Mouse (Mus musculus): ENCODE results near the gene Nek2. TPM values are rescaled to one million over a fixed set of nuclear protein-coding genes. Genes with fewer than 3 reads are reported as not detected.
A peak's percentile ranks its signal among the peaks of the same experiment; 100 is the strongest.

The Nek2 gene
- 50.8 and 52.3 TPM in 2 replicates for polyA plus RNA-seq (2015; fragmentation: Nextera tagmentation; extraction: Ambion mirVana)

DNA sequence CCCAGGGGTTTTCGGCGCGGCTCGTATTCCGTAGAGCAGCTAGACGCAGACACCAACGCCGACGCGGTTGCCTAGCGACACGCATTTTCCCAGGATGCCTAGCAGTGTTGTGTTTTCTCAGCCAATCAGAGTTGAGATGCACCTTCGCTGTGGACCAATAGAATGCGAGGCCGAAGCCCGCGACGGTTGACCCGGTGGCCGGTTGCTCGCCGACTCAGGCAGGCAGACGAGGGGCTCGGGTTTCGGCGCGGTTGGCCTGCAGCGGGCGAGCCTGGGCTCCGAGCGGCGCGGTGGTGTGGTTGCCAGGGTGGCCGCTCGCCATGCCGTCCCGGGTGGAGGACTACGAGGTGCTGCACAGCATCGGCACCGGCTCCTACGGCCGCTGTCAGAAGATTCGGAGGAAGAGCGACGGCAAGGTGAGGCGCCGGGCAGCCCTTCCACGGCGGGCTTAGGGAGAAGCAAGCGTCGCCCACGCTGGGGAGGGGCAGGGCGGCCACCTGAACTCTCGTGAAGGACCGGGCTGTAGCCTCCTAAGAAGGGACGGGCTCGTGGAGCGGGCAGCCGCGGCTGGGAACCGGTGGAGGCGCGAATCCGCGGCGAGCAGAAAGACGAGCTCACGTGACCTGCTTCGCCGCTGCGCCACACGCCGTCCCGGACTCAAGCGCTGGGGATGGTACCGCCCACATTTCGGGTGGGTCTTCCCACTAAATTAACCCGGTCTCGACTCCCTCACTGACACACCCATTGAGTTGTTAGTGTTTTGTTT is at the start of gene Nek2:
TSS of gene Nek2 (plus strand) at position 119 of the 766 bp plus-strand sequence.
- peak within 1 kb of the TSS; percentile 83 for H3K9ac ChIP-seq (replicated peaks; ENCODE audit: low read length)
- peak within 1 kb of the TSS; percentile 84 for H3K27ac ChIP-seq (ENCODE audit: low read length)
- H3K36me3 ChIP-seq (ENCODE audit: insufficient read depth, low read length): peaks cover 27% of the 10 kb centered on the region
- H3K9me3 ChIP-seq (ENCODE audit: low read length): no peaks in the 10 kb centered on the region
- ATAC-seq (ENCODE audit: low FRiP score, low TSS enrichment): peak; percentile 94
- H3K4me3 ChIP-seq (ENCODE audit: low read length): peak within 1 kb of the TSS; percentile 86
- WGBS: under 1% methylated on average over 79 of the region's 79 CpGs
- peak within 1 kb of the TSS; percentile 79 for H3K4me2 ChIP-seq (replicated peaks; ENCODE audit: low read depth, low read length)
- no peaks in the 10 kb centered on the region for H3K27me3 ChIP-seq (ENCODE audit: insufficient read depth, low read length)
- peaks cover 16% of the 10 kb centered on the region for H3K4me1 ChIP-seq (ENCODE audit: insufficient read depth, low read length)

DNA sequence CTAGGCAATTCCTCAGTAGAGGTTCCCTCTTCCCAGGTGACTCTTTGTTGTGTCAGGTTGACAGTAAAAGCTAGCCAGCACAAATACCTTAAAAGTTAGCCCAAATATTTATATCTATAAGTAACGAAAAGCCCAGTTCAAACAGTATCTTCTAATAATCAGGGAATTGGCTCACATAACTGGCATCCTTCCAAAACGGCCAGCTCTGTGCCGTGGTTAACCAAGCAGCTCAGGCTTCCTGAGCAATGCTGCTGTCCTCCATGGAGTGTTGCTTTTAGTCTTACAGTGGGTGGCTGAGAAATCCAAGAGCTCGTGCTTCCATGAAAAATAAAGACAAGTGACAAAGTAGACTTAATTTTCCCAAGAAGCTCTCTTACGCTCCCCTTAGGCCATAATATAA is 47.1 kb upstream of the Nek2 start:
- ATAC-seq (ENCODE audit: low FRiP score, low TSS enrichment): no peak
- Histone ChIP-seq H3K4me1 (ENCODE audit: insufficient read depth, low read length) (no peaks in the 10 kb centered on the region), H3K27ac (ENCODE audit: low read length) (no peak overlapping the region), H3K4me3 (ENCODE audit: low read length) (no peak overlapping the region), H3K9ac (replicated peaks; ENCODE audit: low read length) (no peak overlapping the region), H3K36me3 (ENCODE audit: insufficient read depth, low read length) (peaks cover 46% of the 10 kb centered on the region), H3K4me2 (replicated peaks; ENCODE audit: low read depth, low read length) (no peak overlapping the region), H3K9me3 (ENCODE audit: low read length) (no peaks in the 10 kb centered on the region), H3K27me3 (ENCODE audit: insufficient read depth, low read length) (no peaks in the 10 kb centered on the region)
- 60% methylated on average over 5 of the region's 5 CpGs for whole genome bisulfite sequencing

DNA sequence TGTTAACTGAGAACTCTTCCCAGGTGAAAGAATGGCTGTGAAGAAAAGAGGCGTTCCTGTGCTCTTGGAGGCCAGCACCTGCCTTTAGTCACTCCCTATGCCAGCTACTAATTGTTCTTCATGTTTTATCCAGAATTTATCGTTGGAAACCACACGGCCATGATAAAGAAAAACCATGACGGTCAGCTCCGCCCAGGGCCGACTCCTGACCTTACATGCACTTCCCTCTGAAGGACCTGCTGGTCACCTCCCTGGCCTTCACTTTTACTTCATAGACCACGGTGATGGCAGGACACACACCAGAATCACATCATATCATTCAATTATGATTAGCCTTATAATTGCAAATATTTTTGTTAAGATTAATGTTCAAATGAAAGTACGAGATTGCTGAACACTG is 46.1 kb upstream of the Nek2 start:
- Histone ChIP-seq H3K9me3 (ENCODE audit: low read length) (no peaks in the 10 kb centered on the region), H3K27me3 (ENCODE audit: insufficient read depth, low read length) (no peaks in the 10 kb centered on the region), H3K4me1 (ENCODE audit: insufficient read depth, low read length) (no peaks in the 10 kb centered on the region), H3K36me3 (ENCODE audit: insufficient read depth, low read length) (peaks cover 51% of the 10 kb centered on the region), H3K27ac (ENCODE audit: low read length) (no peak overlapping the region), H3K4me2 (replicated peaks; ENCODE audit: low read depth, low read length) (no peak overlapping the region), H3K4me3 (ENCODE audit: low read length) (no peak overlapping the region), H3K9ac (replicated peaks; ENCODE audit: low read length) (no peak overlapping the region)
- WGBS: 89% methylated on average over 8 of the region's 8 CpGs
- ATAC-seq (ENCODE audit: low FRiP score, low TSS enrichment): no peak

DNA sequence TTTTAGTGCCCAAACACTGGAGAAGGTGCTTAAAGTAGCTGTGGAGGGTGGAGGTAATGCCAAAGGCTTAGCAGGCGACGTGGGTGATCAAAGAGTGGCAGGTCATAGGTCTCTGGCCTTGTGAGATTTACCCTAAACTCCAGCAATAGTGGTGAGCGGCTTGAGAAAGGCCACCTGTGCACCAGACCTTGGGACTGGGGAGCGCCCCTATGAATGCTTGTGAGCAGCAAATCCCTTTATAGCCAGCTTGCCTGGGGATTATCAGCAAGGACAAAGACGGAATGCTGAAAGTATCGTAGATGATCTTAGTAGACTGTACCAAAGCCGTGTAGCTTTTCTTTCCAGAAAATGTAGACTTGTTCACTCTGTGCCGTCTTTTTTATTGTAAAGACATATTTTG is 43.7 kb upstream of the Nek2 start:
- no peak overlapping the region for H3K4me3 ChIP-seq (ENCODE audit: low read length)
- no peak overlapping the region for H3K9ac ChIP-seq (replicated peaks; ENCODE audit: low read length)
- no peak for ATAC-seq (ENCODE audit: low FRiP score, low TSS enrichment)
- no peak overlapping the region for H3K4me2 ChIP-seq (replicated peaks; ENCODE audit: low read depth, low read length)
- no peak overlapping the region for H3K27ac ChIP-seq (ENCODE audit: low read length)
- no peaks in the 10 kb centered on the region for H3K27me3 ChIP-seq (ENCODE audit: insufficient read depth, low read length)
- peaks cover 51% of the 10 kb centered on the region for H3K36me3 ChIP-seq (ENCODE audit: insufficient read depth, low read length)
- no peaks in the 10 kb centered on the region for H3K4me1 ChIP-seq (ENCODE audit: insufficient read depth, low read length)
- H3K9me3 ChIP-seq (ENCODE audit: low read length): no peaks in the 10 kb centered on the region
- 60% methylated on average over 8 of the region's 8 CpGs for WGBS

DNA sequence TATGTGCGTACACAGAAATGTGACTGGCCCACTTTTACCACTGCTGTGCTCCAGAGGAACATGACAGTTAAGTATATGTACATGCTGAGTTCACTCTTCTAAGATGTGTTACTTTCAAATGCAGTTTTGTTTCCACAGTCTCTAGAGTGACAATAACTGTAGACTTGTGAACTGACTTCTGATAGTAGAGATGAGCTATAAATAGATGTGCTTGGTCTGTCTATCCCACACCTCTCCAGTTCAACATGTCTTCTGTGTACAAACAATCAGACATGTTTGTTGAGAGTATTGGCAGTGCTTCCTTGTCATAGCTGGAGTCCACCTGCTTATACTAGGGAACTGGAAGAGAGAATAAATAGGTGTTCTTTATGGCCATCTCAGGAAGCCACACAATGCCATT is 40.8 kb upstream of the Nek2 start:
- H3K4me3 ChIP-seq (ENCODE audit: low read length): no peak overlapping the region
- WGBS: 100% methylated on average over 1 of the region's 1 CpGs
- no peak overlapping the region for H3K9ac ChIP-seq (replicated peaks; ENCODE audit: low read length)
- H3K27me3 ChIP-seq (ENCODE audit: insufficient read depth, low read length): no peaks in the 10 kb centered on the region
- ATAC-seq (ENCODE audit: low FRiP score, low TSS enrichment): no peak
- H3K36me3 ChIP-seq (ENCODE audit: insufficient read depth, low read length): peaks cover 34% of the 10 kb centered on the region
- no peak overlapping the region for H3K4me2 ChIP-seq (replicated peaks; ENCODE audit: low read depth, low read length)
- H3K4me1 ChIP-seq (ENCODE audit: insufficient read depth, low read length): 0 out of 2 replicates have a peak, but pooled peaks cover 4% of the 10 kb centered on the region
- no peak overlapping the region for H3K27ac ChIP-seq (ENCODE audit: low read length)
- no peaks in the 10 kb centered on the region for H3K9me3 ChIP-seq (ENCODE audit: low read length)

DNA sequence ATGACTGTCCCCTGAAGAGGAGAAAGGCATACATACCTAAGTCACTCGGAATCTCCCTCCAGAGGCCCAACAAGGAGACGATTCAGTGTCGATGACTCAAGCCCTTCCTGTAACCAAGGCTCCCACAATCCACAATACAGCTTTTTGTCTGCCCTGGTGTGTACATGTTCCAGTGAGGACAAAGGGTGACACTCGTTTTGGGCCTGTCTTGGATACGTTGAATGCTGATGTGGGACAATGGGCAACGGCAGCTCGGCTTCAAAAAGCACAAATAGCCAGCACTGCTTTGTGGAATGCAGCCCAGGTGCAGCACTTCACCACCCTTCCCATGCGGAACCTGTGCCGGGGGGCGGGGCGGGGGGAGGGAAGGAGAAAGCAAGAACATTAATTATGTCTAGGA is 36.1 kb upstream of the Nek2 start:
- 69% methylated on average over 11 of the region's 11 CpGs for WGBS
- Histone ChIP-seq H3K36me3 (ENCODE audit: insufficient read depth, low read length) (no peaks in the 10 kb centered on the region), H3K9me3 (ENCODE audit: low read length) (peaks cover 9% of the 10 kb centered on the region), H3K4me2 (replicated peaks; ENCODE audit: low read depth, low read length) (no peak overlapping the region), H3K27me3 (ENCODE audit: insufficient read depth, low read length) (no peaks in the 10 kb centered on the region), H3K27ac (ENCODE audit: low read length) (no peak overlapping the region), H3K9ac (replicated peaks; ENCODE audit: low read length) (no peak overlapping the region), H3K4me1 (ENCODE audit: insufficient read depth, low read length) (0 out of 2 replicates have a peak, but pooled peaks cover 4% of the 10 kb centered on the region), H3K4me3 (ENCODE audit: low read length) (no peak overlapping the region)
- ATAC-seq (ENCODE audit: low FRiP score, low TSS enrichment): no peak

DNA sequence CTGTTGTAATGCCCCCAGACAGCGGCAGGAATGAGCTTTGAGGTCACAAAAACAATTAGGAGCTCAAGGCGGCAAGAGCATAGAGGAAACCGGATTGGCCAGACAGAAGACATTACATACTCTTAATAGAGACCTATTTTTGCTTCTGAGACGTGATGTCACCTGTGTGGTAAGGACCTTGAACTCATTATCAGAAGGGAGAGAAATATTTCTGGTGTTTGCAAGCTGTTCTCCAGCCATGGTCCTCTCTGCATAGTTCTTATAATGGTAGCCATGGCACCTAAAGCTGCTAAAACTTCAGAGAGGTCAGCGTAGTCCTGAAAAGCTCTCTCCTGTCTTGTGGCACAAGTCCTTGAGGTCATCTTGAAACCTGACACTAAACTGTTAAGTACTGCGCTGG is 35.0 kb upstream of the Nek2 start:
- no peak overlapping the region for H3K9ac ChIP-seq (replicated peaks; ENCODE audit: low read length)
- no peak overlapping the region for H3K27ac ChIP-seq (ENCODE audit: low read length)
- H3K27me3 ChIP-seq (ENCODE audit: insufficient read depth, low read length): no peaks in the 10 kb centered on the region
- no peak overlapping the region for H3K4me2 ChIP-seq (replicated peaks; ENCODE audit: low read depth, low read length)
- H3K4me1 ChIP-seq (ENCODE audit: insufficient read depth, low read length): 0 out of 2 replicates have a peak, but pooled peaks cover 4% of the 10 kb centered on the region
- H3K9me3 ChIP-seq (ENCODE audit: low read length): peaks cover 9% of the 10 kb centered on the region
- H3K4me3 ChIP-seq (ENCODE audit: low read length): no peak overlapping the region
- WGBS: 53% methylated on average over 6 of the region's 6 CpGs
- no peaks in the 10 kb centered on the region for H3K36me3 ChIP-seq (ENCODE audit: insufficient read depth, low read length)
- ATAC-seq (ENCODE audit: low FRiP score, low TSS enrichment): no peak

DNA sequence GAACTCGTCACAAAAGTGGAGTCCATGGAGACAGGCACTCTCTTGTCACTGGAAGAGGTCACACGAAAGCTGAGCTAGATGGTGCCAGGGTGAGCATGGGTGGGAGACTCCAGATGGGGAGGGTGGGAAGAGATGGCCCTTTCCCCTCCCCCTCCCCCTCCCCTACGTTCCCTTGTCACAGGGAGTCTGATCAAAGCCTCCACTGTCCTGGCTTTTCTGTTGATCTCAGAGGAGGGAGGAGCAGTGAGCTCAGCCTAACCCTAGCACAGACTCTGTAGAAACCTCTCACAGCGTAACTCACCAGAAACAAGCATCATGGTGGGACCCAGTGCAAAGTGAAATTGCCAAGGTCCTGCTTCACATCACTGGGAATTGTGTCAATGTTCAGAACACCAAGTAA is 33.9 kb upstream of the Nek2 start:
- peaks cover 9% of the 10 kb centered on the region for H3K9me3 ChIP-seq (ENCODE audit: low read length)
- no peak overlapping the region for H3K9ac ChIP-seq (replicated peaks; ENCODE audit: low read length)
- H3K36me3 ChIP-seq (ENCODE audit: insufficient read depth, low read length): no peaks in the 10 kb centered on the region
- WGBS: 33% methylated on average over 3 of the region's 4 CpGs
- ATAC-seq (ENCODE audit: low FRiP score, low TSS enrichment): no peak
- H3K4me2 ChIP-seq (replicated peaks; ENCODE audit: low read depth, low read length): no peak overlapping the region
- no peak overlapping the region for H3K4me3 ChIP-seq (ENCODE audit: low read length)
- H3K27me3 ChIP-seq (ENCODE audit: insufficient read depth, low read length): no peaks in the 10 kb centered on the region
- 0 out of 2 replicates have a peak, but pooled peaks cover 4% of the 10 kb centered on the region for H3K4me1 ChIP-seq (ENCODE audit: insufficient read depth, low read length)
- no peak overlapping the region for H3K27ac ChIP-seq (ENCODE audit: low read length)

DNA sequence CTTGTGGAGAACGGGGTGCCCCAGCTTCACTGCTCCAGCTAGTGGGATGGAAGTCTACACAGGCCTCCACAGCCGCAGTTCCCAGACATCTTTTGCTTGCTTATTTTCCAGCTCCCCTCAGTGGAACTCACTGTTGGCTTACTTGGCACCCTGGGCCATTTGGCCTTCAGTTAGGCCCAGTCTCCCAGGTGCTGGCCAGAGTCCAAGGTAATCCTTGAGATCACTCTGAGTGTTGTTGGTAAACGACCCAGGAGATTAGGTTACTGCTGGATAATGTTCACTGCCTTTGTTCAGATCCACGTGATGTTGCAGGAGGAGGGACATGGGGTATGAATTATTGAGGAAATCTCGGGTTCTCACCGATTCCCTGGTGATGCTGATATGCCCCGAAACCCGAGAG is 28.3 kb upstream of the Nek2 start:
- WGBS: 52% methylated on average over 8 of the region's 8 CpGs
- Histone ChIP-seq H3K27me3 (ENCODE audit: insufficient read depth, low read length) (no peaks in the 10 kb centered on the region), H3K9ac (replicated peaks; ENCODE audit: low read length) (no peak overlapping the region), H3K4me3 (ENCODE audit: low read length) (no peak overlapping the region), H3K27ac (ENCODE audit: low read length) (no peak overlapping the region), H3K36me3 (ENCODE audit: insufficient read depth, low read length) (no peaks in the 10 kb centered on the region), H3K9me3 (ENCODE audit: low read length) (peaks cover 9% of the 10 kb centered on the region), H3K4me1 (ENCODE audit: insufficient read depth, low read length) (0 out of 2 replicates have a peak, but pooled peaks cover 4% of the 10 kb centered on the region), H3K4me2 (replicated peaks; ENCODE audit: low read depth, low read length) (no peak overlapping the region)
- no peak for ATAC-seq (ENCODE audit: low FRiP score, low TSS enrichment)

DNA sequence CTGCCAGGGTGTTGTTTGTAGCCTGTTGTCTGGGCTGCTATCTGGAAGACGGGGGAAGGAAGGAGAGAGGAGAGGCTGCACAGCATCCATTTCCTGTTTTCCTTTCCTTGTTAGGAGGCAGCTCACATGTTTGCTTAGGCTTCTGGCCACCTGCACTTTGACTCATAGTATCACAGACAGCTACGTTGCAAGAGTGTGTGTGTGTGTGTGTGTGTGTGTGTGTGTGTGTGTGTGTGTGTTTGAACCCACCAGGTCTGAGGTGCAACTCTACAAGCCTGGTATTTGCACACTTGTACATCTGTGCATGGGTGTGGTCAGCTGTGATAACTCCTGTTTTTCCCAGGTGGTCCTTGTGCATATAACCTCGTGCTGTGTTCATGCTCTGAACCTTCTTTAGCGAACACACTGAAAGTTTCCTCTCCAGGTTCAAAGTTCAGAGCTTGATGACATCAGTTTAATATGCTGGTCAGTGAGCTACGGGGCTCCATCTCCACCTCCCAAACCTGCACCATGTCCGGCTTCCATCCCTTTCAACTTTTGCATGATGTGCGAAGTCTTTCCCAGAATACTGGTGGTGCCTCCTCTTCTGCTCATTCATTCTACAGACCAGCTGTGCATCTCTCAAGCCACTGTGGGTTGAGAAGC is 27.2 kb upstream of the Nek2 start:
- peaks cover 7% of the 10 kb centered on the region for H3K9me3 ChIP-seq (ENCODE audit: low read length)
- ATAC-seq (ENCODE audit: low FRiP score, low TSS enrichment): 0 out of 2 replicates have a peak, but pooled peaks have one; percentile 23
- H3K4me1 ChIP-seq (ENCODE audit: insufficient read depth, low read length): 0 out of 2 replicates have a peak, but pooled peaks cover 4% of the 10 kb centered on the region
- no peak overlapping the region for H3K4me2 ChIP-seq (replicated peaks; ENCODE audit: low read depth, low read length)
- H3K4me3 ChIP-seq (ENCODE audit: low read length): no peak overlapping the region
- no peaks in the 10 kb centered on the region for H3K27me3 ChIP-seq (ENCODE audit: insufficient read depth, low read length)
- WGBS: 67% methylated on average over 7 of the region's 7 CpGs
- no peaks in the 10 kb centered on the region for H3K36me3 ChIP-seq (ENCODE audit: insufficient read depth, low read length)
- no peak overlapping the region for H3K27ac ChIP-seq (ENCODE audit: low read length)
- no peak overlapping the region for H3K9ac ChIP-seq (replicated peaks; ENCODE audit: low read length)

Measured in kidney, embryonic 16.5 days (tissue).